Mouse (Mus musculus): Measurements from ENCODE around the gene Cd37.

Gene Cd37

DNA sequence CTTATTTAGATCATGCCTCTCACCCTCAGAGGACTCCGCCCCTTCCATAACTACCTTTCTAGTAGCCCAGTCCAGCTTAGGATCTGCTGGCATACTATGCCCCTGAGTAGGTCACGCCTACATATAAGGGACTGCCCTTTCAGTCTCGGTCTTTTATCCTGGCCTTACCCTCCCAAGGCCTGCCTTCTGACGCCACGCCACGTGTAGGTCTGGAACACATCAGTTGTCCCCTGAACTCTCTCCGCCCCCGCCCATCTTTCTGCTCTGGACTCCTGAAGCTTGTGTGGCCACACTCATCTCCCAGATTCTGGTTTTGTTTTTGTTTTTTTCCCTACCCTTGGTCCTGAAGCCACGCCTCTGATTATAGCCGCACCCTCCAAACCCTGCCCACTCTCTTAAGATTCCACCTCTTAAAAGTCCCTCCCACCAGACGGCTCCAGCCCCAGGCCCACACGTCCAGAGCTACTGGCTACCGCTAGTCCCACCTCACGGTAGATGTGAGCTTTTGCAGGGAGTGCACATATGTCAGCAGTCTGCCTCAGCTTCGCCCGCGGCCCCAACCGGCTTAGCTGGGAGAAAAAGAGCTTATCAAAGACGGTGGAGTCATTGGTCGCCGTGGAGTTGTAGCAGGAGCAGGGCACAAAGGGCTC is 3.9 kb downstream of the Cd37 start:
- DNase-seq (ENCODE audit: low read depth), result no peak

DNA sequence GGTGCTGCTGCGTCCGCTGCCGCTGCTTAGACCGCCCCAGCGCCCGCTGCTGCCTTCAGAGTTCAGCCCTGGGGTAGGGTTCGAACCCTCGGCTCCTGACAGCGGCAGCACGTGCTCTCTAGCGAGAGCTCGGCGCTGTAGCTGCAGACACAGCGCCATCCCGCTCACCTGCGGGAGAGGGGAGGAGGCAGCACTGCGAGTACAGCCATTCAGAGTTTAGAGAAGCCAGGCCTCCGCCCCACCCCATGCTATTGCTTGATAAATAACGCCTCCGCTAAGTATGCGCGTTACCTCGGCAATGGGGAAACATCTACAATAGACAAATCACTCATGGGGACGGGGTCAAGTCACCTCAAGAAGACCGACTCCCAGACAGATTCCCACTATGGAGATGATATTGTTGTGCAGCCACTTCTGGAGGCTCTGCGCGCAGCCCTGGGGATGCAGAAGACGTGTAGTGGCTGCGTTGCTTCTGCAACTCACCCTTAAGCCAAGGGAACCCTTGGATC is 4.5 kb downstream of the Cd37 start:
- no peak for DNase-seq (ENCODE audit: low read depth)

DNA sequence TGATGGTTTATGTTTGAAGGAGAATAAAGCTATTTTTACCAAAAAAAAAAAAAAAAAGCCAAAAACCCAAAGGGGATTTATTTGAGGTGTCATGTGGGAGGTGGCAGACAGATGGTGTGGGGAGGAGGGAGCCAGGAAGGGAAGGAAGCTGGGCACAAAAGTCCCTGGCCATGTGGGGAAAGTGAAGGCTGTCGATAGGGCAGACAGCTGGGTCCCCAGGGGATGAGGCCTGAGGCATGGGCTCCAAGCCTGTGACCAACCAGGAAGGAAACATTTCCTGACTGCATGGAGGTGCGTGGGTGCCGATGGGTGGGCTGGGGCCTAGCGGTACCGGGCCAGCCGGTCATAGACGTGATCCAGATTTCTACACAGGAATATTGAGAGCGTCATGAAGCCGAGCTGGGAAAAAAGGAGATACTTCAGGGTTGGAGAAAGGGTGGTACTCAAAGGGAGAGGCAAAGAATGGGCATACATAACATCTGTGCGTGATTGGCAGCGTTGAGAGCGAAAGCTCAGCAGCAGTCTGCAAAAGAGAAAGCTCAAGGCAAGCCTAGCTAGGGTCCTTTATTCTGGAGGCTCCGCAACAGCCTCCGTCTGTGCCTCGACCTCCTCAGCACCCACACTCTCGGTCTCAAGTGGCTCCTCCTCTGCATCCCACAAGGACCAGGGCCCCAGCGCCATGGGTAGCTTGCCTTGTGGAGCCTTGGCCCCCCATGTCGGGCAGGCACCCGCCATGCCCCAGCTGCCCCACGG is 5.2 kb downstream of the Cd37 start:
- no peak for DNase-seq (ENCODE audit: low read depth)

DNA sequence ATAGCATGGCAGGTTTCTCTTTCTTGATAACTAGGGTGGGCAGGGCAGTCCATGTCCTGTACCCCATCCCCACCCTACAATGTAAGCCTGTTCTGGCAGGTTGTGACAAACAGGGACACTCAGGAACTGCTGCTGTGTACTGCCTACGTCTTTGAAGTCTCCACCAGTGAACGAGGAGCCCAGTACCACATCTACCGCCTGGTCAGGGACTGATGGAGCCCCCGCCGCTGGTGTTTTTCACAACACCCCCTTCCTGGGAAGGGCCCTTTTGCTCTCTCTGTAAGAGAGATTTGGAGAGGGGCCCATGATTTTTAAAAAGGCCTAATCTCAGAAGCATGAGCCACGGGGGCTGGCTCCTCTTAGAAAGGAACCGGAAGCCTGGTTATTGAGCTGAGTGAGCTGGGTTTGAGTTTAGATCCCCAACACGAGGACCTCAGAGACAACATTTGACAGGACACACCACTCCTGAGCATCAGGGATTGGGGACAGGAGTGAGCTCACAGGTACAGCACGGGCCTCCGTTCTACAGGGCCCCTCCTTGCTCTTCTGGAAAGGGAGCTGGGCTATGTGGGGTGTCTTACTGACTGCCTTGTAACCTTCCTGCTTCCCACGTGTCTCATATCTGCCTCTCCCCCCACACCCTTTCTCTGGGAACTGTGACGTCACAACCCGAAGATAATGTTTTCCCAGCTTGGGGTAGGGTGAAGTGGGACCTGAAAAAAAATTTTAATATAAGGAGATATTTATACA is 6.0 kb downstream of the Cd37 start:
- DNase-seq (ENCODE audit: low read depth), result no peak

DNA sequence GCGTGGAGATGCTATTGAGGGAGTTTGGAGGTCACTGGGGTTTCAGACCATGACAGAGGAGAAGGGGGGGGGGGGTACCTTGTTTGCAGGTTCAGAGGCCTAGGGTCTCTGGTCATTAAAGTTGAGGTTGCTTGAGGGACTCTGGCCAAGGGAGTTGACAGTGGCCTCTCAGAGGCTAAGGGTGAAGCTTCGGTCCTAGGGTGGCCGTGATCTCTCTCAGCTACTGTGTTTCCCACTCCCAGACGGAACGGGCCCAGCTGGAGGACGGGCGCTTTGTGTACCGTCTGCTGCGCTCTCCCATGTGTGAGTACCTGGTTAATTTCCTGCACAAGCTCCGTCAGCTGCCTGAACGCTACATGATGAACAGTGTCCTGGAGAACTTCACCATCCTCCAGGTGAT is 7.0 kb downstream of the Cd37 start:
- DNase-seq (ENCODE audit: low read depth), result no peak

DNA sequence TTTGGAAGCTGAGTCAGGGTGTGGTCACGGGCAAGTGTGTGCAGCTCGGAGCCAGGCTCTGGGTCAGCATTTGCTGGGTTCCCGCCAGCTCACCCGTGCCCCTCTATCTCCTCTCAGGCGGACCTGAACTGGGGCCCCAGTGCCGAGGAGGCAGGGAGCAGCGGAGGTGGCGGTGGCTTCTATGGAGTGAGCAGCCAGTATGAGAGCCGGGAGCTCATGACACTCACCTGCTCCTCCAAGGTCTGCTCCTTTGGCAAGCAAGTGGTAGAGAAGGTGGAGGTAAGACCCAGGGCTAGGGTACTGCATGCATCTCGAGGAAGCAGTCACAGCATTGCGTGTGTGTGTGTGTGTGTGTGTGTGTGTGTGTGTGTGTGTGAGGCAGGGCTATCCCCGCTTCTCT is 7.7 kb downstream of the Cd37 start:
- DNase-seq (ENCODE audit: low read depth), result no peak

DNA sequence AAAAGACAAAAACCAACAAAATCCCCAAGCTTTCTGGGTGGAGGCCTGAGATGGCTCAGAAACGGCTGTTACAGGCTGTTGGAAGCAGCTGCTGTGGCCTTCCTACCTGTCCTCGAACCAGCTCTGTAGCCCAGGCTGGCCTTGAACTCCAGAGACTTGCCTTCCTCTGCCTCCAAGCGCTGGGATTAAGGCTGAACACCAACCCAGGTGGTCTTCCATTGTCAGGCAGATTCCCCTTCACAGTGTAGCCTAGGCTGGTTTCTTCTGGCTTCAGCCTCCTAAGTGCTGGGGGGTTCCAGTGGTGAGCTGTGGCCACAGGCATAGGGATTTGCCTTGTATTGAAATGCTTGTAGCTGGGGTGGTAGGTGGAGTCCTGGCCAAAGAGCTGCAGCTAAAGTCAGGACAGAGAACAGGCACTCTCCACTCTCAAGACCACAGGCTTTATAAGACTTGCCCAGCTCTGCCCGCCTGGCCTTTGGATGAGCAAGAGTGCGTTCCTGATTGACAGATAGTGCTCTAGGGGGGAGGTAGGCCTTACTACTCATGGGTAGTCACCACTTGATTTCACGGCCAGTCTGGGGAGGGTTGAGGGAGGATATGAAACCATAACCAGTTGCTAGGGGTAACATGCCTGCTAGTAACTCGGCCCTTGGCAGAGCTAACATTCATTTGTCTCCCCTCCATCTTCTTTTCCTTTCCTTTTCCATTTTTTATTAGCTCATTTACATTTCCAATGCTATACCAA is 9.3 kb downstream of the Cd37 start:
- no peak for DNase-seq (ENCODE audit: low read depth)

DNA sequence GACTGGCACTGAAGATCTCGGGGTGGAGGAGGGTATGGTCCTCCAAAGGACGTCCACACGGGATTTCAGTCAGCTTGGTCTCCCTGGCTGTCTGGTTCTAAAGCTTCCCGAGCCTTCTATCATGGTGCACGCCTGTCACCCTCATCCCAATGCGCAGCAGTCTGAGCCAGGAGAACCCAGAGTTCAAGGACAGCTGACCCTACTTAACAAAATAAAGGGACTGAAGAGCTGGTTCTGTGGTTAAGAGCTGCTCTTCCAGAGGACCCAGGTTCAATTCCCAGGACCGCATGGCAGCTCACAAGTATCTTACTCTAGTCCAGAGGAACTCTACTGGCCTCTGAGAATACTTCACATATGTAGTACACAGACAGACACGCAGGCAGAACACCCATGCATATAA is 9.9 kb downstream of the Cd37 start:
- DNase-seq (ENCODE audit: low read depth), result no peak

DNA sequence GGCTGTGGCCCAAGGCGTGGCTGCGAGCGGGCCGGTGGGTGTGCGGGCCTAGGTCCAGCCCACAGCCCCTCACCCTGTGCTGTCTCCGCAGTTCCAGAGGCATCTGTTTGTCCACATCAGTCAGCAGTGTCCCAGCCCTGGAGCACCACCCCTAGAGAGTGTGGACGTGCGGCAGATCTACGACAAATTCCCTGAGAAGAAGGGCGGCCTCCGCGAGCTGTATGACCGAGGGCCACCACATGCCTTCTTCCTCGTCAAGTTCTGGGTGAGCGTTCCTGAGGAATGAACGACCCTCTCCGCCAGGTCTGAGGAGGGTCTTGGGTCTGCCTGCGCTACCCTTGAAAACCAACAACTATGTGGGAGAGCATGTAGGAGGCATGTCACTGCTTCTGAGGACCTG is 10.4 kb downstream of the Cd37 start:
- no peak for DNase-seq (ENCODE audit: low read depth)

DNA sequence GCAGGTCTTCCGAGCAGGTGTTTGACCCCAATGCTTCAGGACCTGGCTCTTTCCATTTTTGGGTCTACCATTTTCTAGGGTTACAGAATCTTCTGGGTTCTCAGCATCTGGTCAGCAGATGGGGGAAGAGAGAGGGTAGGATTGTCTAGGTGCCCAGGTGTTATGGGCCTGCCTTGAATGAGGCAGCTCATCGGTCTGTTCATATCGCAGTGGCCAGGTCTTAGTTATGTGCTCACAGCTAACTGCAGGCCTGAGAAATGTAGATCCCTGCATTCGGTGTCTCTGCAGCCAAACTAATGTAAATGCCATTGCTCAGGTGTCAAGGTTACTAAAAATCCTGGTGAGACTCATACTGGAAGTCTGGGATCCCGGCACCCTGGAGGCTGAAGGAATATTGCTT is 12.5 kb downstream of the Cd37 start:
- DNase-seq (ENCODE audit: low read depth), result no peak

DNA sequence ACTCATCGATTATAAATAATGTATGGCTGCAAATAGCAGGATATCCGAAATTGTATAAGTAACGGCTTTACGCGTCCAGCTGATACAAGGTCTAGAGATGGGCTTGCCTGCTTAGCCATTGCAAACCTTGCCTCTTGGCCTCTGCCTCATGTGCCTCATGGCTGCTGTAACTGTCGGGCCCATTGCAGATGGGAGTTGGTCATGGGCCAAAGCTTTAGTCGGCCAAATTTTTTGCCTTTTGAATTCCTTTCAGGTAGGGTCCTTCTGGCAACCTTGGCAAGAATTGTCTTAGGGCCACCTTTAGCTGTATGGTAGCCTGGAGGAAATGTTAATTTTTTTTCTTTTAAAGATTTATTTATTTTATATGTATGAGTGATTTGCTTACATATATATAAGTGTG is 14.1 kb downstream of the Cd37 start:
- DNase-seq (ENCODE audit: low read depth), result no peak

DNA sequence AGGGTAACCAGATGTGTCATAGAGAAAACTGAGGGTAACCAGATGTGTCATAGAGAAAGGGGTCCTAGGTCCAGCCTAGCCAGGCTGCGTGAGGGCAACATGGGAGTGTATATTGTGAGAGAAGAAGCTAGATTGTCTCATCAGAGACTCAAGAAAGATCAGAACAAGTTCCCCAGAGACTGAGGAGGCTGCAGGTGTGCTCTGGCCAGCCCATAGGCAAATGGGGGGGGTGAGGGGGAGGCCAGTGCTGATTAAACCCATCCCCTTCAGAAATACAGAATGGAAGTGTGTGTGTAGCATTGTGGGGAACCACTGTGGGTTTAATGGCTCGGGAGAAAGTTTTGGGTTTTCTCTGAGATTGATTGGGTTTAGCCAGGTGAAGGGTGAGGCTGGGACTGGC is 17.2 kb downstream of the Cd37 start:
- no peak for DNase-seq (ENCODE audit: low read depth)

DNA sequence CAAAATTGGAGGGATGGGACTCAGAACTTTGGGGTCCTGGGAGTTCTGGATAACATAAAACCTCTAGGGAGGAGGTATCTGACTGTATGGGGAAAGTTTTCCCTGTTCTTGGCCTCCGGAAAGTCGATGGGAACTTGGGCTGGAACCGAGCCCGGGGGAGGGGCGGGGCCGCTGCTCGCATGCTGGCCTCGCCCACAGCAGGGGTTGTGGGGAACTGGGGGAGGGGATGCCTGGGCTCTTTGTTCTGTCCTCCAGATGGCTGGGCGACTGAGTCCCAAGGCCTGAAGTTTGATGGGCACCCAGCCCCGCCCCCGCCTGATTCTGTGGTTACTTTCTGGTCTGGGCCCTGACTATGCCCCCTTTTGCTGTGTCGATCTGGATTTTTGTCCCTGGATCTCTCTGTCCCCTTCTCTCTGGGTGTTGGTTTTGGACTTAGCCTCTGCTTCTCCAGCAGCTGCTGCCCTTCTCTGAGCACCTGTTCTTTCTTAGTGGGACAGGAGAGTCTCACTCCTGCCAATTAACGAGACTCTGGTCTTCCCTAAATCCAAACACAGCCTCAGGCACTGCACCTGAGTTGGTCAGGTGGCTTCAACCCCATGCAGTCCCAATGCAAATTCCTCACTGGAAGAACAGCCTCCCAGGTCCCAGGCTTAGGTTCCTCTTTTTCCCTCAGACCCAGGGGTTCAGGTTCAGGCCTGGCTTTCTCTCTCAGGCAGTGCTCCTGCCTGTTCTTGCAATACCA is 22.3 kb downstream of the Cd37 start:
- DNase-seq (ENCODE audit: low read depth), result peak; percentile 24

DNA sequence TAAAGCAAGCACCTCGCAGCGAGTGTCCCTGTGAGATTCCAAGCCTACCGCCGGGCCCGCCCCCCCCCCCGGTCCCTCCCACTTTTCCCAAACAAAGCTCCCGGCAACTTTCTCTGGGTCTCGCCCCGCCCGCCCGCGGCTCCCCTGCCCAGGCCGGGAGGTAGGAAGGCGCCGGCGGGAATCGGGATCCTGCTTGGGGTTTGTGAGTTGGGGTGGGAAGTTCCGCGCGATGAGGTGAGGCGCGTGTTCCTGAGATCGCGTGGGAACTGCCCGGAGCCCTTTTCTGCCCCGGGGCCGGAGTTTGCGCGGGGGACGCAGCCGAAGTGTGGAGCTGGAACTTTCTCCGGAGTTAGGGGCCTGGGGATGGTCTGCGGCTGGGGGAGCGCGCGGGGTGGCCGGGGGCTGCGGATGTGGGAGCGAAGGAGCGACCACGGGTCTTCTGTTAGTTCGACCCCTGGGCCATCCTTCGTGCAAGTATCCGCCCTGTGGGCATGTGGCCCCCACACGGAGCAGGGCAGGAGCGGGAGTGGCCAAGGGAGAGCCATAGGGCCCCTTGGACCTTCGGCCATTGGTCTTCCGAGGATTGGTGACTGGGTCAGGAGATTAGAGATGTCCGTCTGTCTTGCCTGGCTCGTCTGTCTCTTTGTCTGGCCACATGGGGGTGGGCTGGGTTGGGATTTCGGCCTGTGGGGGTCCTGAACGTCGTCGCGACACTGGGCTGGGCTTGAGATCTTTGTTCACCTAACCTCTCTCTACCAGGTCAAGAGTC is 23.1 kb downstream of the Cd37 start, which contains the start of gene Tead2:
Gene Tead2 (plus strand): TSS at position 81 of the 769 bp plus-strand sequence.
- no peak for DNase-seq (ENCODE audit: low read depth)

DNA sequence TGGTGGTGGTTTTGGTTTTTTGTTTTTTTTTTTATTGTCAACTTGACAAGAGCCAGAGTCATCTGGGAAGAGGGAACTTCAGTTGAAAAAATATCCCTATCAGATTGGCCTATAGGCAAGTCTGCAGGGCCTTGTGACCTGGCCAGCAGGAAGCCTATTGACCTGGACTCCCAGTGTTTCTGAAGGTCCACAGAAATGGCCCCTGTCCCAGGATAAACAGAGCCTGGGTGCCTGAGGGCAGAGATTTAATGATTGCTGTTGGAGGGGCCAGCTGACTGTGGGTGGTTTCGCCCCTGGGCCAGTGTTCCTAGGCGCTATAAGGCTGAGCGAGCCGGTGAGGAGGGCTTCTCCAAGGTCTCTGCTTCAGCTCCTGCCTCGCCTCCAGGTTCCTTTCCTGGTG is 25.2 kb downstream of the Cd37 start:
- no peak for DNase-seq (ENCODE audit: low read depth)

DNA sequence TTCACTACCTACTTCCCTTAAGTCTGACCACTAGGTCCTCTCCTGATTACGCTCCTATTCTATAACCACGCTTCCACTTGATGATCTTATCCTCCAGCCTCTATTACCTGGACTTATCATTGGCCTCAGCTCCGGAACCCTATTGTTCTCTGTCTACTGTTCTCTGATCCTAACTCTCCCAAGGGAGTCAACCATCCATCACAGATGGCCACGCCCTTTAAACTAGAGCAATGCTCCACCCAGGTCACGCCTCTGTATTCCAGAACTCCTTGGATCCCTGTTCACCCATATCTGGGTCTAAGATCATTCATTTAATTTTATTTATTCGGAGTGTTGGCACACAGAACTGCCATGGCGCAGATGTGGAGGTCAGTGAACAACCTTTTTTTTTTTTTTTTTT is 26.6 kb downstream of the Cd37 start:
- DNase-seq (ENCODE audit: low read depth), result no peak

DNA sequence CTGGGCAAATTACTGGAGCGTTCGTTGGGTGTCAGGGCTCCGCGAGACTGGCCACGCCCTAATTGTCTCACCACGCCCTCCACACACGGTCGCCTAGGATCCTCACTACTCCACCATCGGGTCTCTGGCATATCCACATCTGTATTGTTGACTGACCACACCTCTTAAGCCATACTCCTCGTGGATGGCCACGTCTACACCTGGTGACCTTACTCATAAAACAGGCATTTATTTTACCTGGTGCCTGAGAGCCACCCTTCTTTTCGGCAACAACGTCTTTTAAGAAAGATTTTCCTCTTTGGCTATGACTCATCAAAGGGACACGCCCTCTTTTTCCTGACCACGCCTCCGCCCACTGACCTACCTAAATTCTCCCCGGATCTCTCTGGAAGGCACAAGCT is 27.1 kb downstream of the Cd37 start, which contains the start of gene Dkkl1:
Gene Dkkl1 (minus strand): TSS at position 297 of the 401 bp plus-strand sequence.
- no peak for DNase-seq (ENCODE audit: low read depth)

DNA sequence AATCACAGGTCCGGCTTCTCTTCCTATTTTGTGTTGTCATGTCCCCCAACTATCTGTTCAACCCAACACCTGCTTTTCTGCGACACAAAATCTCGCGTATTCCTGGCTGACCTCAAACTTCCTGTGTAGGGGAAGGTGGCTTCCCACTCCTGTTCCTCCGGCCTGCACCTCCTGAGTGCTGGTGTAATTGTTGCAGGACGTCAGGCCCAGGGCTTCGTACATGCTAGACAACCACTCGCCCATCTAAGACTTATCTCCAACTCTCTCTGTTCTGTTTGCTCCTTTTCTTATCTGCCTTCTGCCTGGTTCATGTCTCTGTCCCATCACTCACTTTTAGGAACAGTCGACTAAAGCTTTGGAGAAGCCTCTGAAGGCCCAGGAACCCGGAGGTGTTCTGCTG is 27.8 kb downstream of the Cd37 start:
- DNase-seq (ENCODE audit: low read depth), result no peak

DNA sequence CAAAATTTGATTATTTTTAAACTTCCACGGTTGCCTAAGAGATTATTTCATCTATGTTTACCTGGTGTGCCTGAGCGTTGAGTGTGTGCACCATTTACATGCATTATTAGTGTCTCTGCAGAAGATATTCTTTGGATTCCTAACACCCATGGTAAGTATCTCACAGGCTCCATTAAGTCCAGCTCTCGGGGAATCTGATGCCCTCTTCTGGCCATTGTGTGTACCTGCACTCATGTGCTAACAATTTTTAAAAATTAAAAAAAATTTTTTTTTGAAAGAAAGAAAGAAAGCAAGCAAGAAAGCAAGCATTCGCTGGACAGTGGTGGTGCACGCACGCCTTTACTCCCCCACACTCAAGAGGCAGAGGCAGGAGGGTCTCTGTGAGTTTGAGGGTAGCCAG is 30.7 kb downstream of the Cd37 start:
- no peak for DNase-seq (ENCODE audit: low read depth)

DNA sequence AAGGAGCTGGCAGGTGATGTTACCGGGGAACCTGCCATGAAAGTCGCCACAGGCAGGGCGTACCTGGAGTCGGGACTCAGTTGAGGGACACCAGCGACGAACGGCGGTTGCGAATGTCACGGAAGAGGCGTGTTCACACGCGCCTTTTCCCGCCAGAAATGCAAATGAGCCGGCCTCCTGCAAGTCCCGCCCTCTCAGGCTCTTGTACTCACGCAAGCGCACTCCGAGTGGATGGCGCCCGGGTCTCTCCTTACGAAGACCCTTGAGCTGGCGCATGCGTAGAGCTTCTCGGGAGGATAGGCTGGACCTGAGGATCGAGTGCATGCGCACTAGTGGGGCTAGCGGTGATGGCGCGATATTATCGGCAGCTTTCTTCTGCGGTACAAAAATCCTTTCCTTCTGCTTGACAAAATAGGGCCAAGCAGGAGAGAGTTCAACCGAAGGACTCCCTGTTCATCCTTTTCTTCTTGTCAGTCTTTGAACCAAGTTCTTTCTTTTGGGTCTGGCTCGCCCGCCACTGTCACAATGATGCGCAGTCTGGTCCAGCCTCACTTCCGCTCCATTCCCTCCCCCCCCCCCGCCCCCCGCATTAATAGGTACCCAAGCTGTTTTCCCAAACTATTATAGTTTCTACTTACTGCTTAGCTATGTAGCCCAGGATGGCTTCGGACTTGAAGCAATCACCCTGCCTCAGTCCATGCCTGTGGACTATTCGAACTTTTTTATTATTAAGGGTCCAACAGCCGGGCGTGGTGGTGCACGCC is 34.4 kb downstream of the Cd37 start, which contains the start of gene Ccdc155:
Gene Ccdc155 (minus strand): TSS at position 513 of the 764 bp plus-strand sequence.
- DNase-seq (ENCODE audit: low read depth), result peak; percentile 46

Measured in fibroblast of lung, adult 2 months (primary cell).